Mouse (Mus musculus): ENCODE data around the gene Itsn1. TPM values are rescaled to one million over a fixed set of nuclear protein-coding genes. Genes with fewer than 3 reads are reported as not detected.
A peak's percentile ranks its signal among the peaks of the same experiment; 100 is the strongest.

Itsn1 gene
- total RNA-seq (2017) = 60.1 and 74.9 TPM in 2 replicates

GRCm38 (mm10) chr16:91729066-91729482 lies at the start of gene Itsn1:
Gene Itsn1 (plus strand): TSS chr16:91729281.
- peak; percentile 76 to 78 for ATAC-seq (replicated peaks in 1 of 2; ENCODE audit: insufficient read depth in 1 of 2, low FRiP score in 2 of 2, low TSS enrichment in 1 of 2, low read depth in 1 of 2, poor library complexity in 2 of 2, severe bottlenecking in 2 of 2)

GRCm38 (mm10) chr16:91680656-91681055 lies 48.4 kb upstream of the Itsn1 start:
- ATAC-seq (replicated peaks in 1 of 2; ENCODE audit: insufficient read depth in 1 of 2, low FRiP score in 2 of 2, low TSS enrichment in 1 of 2, low read depth in 1 of 2, poor library complexity in 2 of 2, severe bottlenecking in 2 of 2) = no peak

GRCm38 (mm10) chr16:91685526-91685925 lies 43.6 kb upstream of the Itsn1 start:
- ATAC-seq (replicated peaks in 1 of 2; ENCODE audit: insufficient read depth in 1 of 2, low FRiP score in 2 of 2, low TSS enrichment in 1 of 2, low read depth in 1 of 2, poor library complexity in 2 of 2, severe bottlenecking in 2 of 2) = peak; percentile 8 to 44; a peak in 1 of 4 replicates

- ATAC-seq (replicated peaks in 1 of 2; ENCODE audit: insufficient read depth in 1 of 2, low FRiP score in 2 of 2, low TSS enrichment in 1 of 2, low read depth in 1 of 2, poor library complexity in 2 of 2, severe bottlenecking in 2 of 2) = no peak
Observed at GRCm38 (mm10) chr16:91686369-91686768, 42.7 kb upstream of the Itsn1 start.

GRCm38 (mm10) chr16:91688023-91688618 lies 41.0 kb upstream of the Itsn1 start:
- no peak for ATAC-seq (replicated peaks in 1 of 2; ENCODE audit: insufficient read depth in 1 of 2, low FRiP score in 2 of 2, low TSS enrichment in 1 of 2, low read depth in 1 of 2, poor library complexity in 2 of 2, severe bottlenecking in 2 of 2)

- peak; percentile 77 to 83 for ATAC-seq (replicated peaks in 1 of 2; ENCODE audit: insufficient read depth in 1 of 2, low FRiP score in 2 of 2, low TSS enrichment in 1 of 2, low read depth in 1 of 2, poor library complexity in 2 of 2, severe bottlenecking in 2 of 2)
Observed at GRCm38 (mm10) chr16:91688619-91689334, 40.3 kb upstream of the Itsn1 start, which contains the start of gene Donson. Gene Donson (minus strand): TSS chr16:91688770.

GRCm38 (mm10) chr16:91689791-91690190 lies 39.3 kb upstream of the Itsn1 start:
- no peak for ATAC-seq (replicated peaks in 1 of 2; ENCODE audit: insufficient read depth in 1 of 2, low FRiP score in 2 of 2, low TSS enrichment in 1 of 2, low read depth in 1 of 2, poor library complexity in 2 of 2, severe bottlenecking in 2 of 2)

GRCm38 (mm10) chr16:91694455-91695084 lies 34.5 kb upstream of the Itsn1 start:
- ATAC-seq (replicated peaks in 1 of 2; ENCODE audit: insufficient read depth in 1 of 2, low FRiP score in 2 of 2, low TSS enrichment in 1 of 2, low read depth in 1 of 2, poor library complexity in 2 of 2, severe bottlenecking in 2 of 2) = peak; percentile 88 to 92

- peak in 1 of 2 experiments; percentile 49; a peak in 3 of 4 replicates for ATAC-seq (replicated peaks in 1 of 2; ENCODE audit: insufficient read depth in 1 of 2, low FRiP score in 2 of 2, low TSS enrichment in 1 of 2, low read depth in 1 of 2, poor library complexity in 2 of 2, severe bottlenecking in 2 of 2)
Observed at GRCm38 (mm10) chr16:91695108-91695755, 33.8 kb upstream of the Itsn1 start.

GRCm38 (mm10) chr16:91698995-91699394 lies 30.1 kb upstream of the Itsn1 start:
- ATAC-seq (replicated peaks in 1 of 2; ENCODE audit: insufficient read depth in 1 of 2, low FRiP score in 2 of 2, low TSS enrichment in 1 of 2, low read depth in 1 of 2, poor library complexity in 2 of 2, severe bottlenecking in 2 of 2) = no peak

GRCm38 (mm10) chr16:91701908-91702307 lies 27.2 kb upstream of the Itsn1 start:
- ATAC-seq (replicated peaks in 1 of 2; ENCODE audit: insufficient read depth in 1 of 2, low FRiP score in 2 of 2, low TSS enrichment in 1 of 2, low read depth in 1 of 2, poor library complexity in 2 of 2, severe bottlenecking in 2 of 2) = no peak

GRCm38 (mm10) chr16:91702771-91703188 lies 26.3 kb upstream of the Itsn1 start:
- ATAC-seq (replicated peaks in 1 of 2; ENCODE audit: insufficient read depth in 1 of 2, low FRiP score in 2 of 2, low TSS enrichment in 1 of 2, low read depth in 1 of 2, poor library complexity in 2 of 2, severe bottlenecking in 2 of 2) = no peak

- no peak for ATAC-seq (replicated peaks in 1 of 2; ENCODE audit: insufficient read depth in 1 of 2, low FRiP score in 2 of 2, low TSS enrichment in 1 of 2, low read depth in 1 of 2, poor library complexity in 2 of 2, severe bottlenecking in 2 of 2)
Observed at GRCm38 (mm10) chr16:91704603-91705340, 24.3 kb upstream of the Itsn1 start.

GRCm38 (mm10) chr16:91710241-91710640 lies 18.8 kb upstream of the Itsn1 start:
- no peak for ATAC-seq (replicated peaks in 1 of 2; ENCODE audit: insufficient read depth in 1 of 2, low FRiP score in 2 of 2, low TSS enrichment in 1 of 2, low read depth in 1 of 2, poor library complexity in 2 of 2, severe bottlenecking in 2 of 2)

GRCm38 (mm10) chr16:91716927-91717349 lies 12.1 kb upstream of the Itsn1 start:
- peak; percentile 42 to 78; a peak in 3 of 4 replicates for ATAC-seq (replicated peaks in 1 of 2; ENCODE audit: insufficient read depth in 1 of 2, low FRiP score in 2 of 2, low TSS enrichment in 1 of 2, low read depth in 1 of 2, poor library complexity in 2 of 2, severe bottlenecking in 2 of 2)

GRCm38 (mm10) chr16:91717399-91717798 lies 11.7 kb upstream of the Itsn1 start:
- ATAC-seq (replicated peaks in 1 of 2; ENCODE audit: insufficient read depth in 1 of 2, low FRiP score in 2 of 2, low TSS enrichment in 1 of 2, low read depth in 1 of 2, poor library complexity in 2 of 2, severe bottlenecking in 2 of 2) = no peak

- ATAC-seq (replicated peaks in 1 of 2; ENCODE audit: insufficient read depth in 1 of 2, low FRiP score in 2 of 2, low TSS enrichment in 1 of 2, low read depth in 1 of 2, poor library complexity in 2 of 2, severe bottlenecking in 2 of 2) = no peak
Observed at GRCm38 (mm10) chr16:91724247-91724646, 4.8 kb upstream of the Itsn1 start.

Data from hematopoietic stem cell, adult 5-6 weeks (primary cell).